Mouse (Mus musculus) cerebellum, postnatal 25 days (tissue): ENCODE data around the gene Ccdc15.

Source experiments
- DNase-seq, 2 experiments: peaks; one replicate each; pipeline ENCODE4 v3.0.0; 2021; ENCODE audit warnings: mixed read lengths in 2 of 2

Gene Ccdc15

GRCm38 (mm10) chr9:37349050-37349449 lies 818 bp upstream of the Ccdc15 start:
- no peak for DNase-seq

- peak in 1 of 2 experiments; percentile 11 for DNase-seq
Measured at GRCm38 (mm10) chr9:37347184-37347987, 846 bp downstream of the Ccdc15 start.

DNA sequence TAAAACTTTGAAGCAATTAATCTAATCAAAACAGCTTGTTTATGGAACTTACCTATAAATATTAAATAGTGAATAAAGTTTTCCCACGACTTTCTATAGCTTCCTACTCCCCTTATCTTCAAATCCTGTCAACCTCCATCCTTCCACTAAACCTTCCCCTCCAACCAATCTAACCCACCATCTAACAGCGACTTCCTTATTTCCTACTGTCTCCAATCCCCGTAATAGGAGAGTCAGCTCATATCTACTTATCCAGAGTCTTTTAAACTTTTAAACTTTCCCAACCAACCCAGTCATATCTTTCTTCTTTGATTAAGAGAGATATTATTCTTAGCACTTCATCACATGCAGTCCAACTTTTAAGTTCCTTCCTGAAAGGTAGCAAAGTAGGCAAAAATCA lies 2.8 kb downstream of the Ccdc15 start:
- no peak for DNase-seq

- DNase-seq = no peak
Measured at GRCm38 (mm10) chr9:37329456-37329855, 18.8 kb downstream of the Ccdc15 start.

GRCm38 (mm10) chr9:37301720-37302119 lies 46.5 kb downstream of the Ccdc15 start:
- no peak for DNase-seq

DNA sequence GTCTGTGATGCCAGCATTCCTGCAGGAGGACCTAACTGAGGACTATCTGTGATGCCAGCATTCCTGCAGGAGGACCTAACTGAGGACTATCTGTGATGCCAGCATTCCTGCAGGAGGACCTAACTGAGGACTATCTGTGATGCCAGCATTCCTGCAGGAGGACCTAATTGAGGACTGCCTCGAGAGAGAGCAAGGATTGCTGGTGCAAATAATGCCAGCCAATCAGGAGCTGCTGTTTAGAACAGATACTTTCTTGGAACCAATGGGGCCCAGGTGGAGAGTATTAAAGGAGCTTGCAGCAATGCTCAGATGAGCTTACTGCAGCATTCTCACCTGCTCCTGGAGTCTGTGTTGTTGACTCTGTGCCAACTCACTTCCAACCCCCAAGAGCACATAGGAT lies 47.7 kb downstream of the Ccdc15 start:
- DNase-seq = peak; percentile 23 to 39

- no peak for DNase-seq
Measured at GRCm38 (mm10) chr9:37295586-37295985, 52.6 kb downstream of the Ccdc15 start.

DNA sequence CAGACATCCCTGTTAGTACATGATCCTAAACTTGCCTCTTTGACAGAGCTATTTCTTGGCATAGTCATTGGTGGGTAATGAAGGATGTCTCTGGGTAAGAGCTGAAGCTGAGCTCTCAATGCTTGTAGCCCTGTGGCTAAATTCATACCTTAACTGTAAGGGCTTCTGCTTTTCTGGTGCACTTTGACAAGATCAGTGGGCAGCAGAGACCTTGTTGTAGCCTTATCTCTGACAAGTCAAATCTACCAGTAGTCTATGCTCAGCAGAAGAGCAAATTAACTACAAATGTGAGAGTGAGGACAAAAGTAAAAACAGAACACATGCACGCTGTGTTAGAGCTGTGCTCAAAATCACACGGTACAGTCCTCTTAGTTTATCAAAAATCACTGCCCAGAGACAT lies 81.6 kb downstream of the Ccdc15 start:
- DNase-seq = no peak

DNA sequence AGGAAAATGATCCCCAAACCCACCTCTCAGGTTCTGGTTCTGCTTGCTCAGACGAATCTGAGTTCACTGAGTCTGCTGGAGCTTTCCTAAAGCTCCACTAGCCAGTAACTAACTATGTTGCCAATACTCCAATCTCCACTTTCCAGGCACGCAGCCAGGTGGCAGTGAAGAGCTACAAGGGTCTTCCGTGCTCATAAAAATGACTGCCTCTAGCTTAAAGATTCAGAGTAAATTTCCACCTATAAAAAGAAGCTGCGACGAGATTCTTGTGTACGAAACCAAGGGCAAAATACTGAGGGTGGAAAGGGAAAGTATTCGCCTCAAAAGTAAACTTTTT lies 92.4 kb downstream of the Ccdc15 start:
- peak in 1 of 2 experiments; percentile 58 for DNase-seq

DNA sequence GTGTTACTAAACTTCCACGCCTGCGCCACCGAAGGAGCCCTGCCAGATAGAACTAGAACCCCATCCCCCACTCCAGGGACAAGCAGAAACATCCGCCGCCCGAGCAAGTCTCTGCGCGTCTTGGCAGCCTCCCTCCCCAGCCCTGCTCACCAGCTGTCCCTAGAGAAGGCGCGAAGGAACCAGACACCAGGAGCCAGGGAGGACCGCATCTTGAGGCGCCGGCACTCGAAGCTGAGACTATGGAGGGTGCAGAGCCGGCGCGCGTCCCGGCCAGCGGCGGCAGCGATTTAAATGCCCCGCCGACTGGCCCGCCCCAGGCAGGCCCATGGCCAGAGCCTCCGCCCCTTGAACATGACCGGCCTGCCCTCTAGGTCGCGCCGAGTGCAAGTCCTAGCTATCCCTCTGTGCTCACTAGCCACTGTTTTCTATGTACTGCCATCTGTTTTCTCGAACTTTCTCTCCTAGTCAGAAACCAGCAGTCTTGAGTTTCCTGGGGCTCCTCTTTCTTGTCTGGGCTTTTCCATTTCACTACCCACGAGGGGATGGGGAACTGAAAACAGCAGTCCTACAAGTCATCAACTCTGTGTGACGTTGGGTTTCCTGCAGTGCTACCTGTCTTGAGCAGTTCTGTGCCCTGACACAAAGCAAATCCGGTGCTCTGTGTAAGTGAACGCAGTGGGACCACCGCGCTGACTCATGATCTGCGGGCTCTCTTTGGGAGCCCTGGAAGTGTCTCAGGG lies 92.9 kb downstream of the Ccdc15 start, which contains the start of gene Slc37a2:
Gene Slc37a2, minus strand, starts transcription at position 590 of the 740 bp plus-strand sequence.
- DNase-seq = peak; percentile 54 to 65

GRCm38 (mm10) chr9:37254531-37255110 lies 93.6 kb downstream of the Ccdc15 start:
- no peak for DNase-seq

- DNase-seq = no peak
Measured at GRCm38 (mm10) chr9:37250631-37251030, 97.6 kb downstream of the Ccdc15 start.

DNA sequence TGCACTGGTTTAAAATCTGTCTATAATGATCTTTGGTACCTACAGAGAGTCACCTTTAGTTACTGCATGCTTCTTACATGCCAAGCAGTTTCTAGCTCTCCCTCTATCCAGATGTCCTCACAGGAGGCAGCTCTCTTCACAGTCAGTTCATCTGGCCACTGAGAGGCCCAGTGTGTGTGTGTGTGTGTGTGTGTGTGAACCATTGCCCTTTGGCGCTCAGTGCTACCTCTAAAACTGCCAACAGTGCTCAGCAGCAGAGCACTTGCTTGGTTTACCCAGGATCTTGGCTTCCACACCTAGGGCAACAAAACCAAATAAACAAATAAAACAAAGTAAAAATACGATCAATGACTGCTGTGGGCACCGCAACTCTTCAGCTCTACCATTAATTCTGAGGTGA lies 98.3 kb downstream of the Ccdc15 start:
- no peak for DNase-seq

DNA sequence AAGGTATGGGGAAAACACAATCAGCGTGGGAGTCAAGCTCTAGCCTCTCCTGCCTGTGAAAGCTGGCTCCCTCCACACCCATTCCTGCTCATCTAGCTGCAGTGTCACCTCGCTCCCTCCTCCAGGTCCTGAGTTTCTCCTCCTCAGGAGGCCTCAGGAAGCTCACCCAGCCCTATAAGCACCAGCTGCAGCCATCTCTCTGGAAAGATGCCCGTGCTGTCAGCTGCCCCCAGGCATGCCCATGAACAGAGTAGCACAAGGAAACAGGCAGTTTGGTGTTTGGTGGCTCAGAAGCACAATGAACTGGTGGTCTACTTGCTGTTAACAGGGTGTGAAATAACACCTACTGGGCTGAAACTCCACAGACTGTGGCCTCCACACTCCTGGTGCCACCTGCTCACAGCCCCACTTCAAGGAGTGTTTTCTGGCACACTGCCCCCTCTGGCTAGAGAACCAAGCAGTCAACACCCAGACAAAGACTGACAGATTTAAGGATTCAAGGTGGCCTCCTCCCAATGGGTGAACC lies 99.8 kb downstream of the Ccdc15 start:
- DNase-seq = peak in 1 of 2 experiments; percentile 28

DNA sequence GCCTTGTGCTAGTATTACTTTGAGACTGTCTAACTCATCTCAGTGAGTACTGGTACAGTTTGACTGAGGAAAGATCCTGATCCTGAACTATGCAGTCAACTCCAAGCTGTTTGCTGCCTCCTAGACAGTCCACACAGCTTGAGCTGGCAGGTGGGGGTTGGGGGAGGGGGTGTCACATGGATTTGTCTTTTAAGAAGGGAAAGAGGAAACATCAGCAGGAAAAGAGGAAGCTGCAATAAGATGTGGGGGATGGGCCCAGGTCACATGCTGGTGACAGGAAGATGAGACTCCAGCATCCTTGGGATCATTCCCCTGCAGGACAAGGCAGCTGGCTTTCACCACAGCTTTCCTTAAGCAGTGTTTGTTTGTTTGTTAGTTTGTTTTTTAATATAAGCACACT lies 100.8 kb downstream of the Ccdc15 start:
- DNase-seq = no peak

GRCm38 (mm10) chr9:37245810-37246209 lies 102.4 kb downstream of the Ccdc15 start:
- DNase-seq = no peak

DNA sequence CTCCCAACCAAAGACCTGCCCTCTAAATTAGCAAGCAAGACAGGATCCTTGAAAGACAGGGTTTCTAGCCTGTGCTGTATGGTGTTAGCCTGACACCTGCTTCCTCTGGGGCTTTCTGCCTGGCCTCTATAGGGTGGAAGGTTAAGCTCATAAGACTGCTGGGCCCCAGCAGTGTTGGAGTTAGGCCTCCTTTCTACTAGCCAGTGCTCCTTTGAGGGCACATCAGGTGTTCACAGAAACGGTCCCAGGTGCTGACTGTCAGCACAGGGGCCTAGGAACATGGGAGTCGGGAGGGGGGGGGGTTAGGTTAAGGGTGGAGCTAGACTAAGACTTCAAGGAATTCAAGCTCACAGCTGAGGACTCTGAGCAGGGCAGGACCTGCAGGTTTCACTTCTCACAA lies 102.8 kb downstream of the Ccdc15 start:
- DNase-seq = no peak

- DNase-seq = no peak
Measured at GRCm38 (mm10) chr9:37244600-37244999, 103.6 kb downstream of the Ccdc15 start.

GRCm38 (mm10) chr9:37242764-37243163 lies 105.5 kb downstream of the Ccdc15 start:
- no peak for DNase-seq

DNA sequence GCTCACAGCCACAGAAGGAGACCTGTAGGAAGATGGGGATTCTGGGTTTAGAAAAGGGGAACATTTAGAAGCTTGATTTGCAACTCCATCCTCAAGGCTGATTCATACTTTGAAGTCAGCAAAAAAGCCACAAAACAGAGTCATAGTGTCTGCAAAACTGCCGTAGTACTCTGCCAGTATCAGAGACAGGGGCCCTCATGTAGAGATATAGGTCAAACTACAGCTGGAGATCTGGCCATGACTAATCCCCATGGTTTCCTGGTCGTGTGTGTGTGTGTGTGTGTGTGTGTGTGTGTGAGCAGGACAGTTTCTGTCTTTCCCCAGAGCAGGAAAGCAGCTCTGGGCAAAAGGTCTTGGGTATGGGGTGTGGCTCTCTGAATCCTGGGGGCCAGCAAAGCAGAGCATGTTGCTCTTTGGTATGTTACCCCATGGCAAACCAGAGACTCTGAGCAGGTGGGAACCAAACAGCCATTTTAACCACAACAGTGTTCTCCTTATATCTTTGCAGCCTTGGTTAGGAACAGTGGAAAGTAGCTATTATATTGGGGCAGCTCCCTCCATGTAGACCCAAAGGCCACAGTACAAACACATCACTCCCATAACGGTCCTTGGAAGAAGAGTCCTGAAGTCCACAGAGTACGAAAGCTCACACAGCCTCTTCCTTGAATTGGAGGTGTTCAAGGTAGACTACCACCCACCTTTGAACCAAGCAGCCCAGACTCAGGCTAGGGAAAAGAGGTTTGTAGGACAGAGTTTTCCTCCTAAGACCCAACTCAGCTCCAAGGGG lies 112.1 kb downstream of the Ccdc15 start:
- peak in 1 of 2 experiments; percentile 36 for DNase-seq

DNA sequence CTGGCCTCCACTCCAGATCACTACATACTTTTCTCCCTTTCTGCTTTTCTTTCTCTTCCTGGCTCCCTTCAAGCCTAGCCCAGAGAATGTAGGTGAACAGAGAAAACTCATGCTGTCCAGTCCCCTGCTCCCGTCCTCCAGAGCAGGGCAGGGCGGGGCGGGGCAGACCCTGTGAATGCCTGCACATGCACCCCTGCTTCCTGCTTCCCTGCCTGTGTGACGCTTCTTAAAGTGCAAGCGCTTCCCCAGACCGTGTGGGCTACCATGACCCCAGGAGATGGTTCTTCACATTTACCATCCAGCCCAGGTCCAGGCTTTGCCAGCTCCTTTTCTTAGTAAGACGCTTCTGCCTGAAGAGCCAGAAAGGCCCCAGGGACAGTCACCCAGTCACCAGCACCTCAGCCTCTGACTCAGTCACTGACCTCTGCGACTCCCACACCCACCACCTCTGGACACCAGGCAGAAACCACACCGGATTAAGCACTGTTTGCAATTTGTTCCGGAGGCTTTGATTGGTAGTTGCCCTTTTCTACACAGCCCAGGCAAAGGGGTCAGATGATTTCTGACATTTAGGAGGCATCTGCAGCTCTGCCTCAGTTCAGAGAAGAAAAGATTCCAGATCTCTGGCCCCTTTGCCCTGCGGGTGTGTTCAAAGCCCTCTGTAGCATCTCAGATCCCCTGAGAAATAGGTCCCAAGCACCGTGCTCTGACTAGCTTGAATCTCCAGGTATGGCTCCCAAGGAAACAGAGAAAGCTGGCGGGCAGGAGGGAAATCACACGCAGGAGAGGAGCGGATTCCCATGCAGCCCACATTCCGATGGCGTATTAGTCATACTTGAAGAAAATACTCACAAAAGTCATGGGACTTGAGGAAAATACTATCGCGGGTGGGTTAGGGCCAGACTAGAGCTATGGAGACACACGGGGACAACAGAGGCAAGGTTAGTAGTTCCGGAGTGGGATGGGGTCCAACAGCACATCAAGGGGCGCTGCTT lies 115.7 kb downstream of the Ccdc15 start:
- no peak for DNase-seq
